Mouse (Mus musculus) lung, postnatal 36 days (tissue): ENCODE measurements around the gene Bola1.
"Not testable (repeated sequence)": the region's sequence is repeated elsewhere in the genome, so short reads cannot be mapped to it uniquely, and the experiment has no call there.

Experiments
- DNase-seq: peaks from one replicate; pipeline ENCODE4 v3.0.0; 2022; ENCODE audit warnings: mixed read lengths

Bola1 gene

DNA sequence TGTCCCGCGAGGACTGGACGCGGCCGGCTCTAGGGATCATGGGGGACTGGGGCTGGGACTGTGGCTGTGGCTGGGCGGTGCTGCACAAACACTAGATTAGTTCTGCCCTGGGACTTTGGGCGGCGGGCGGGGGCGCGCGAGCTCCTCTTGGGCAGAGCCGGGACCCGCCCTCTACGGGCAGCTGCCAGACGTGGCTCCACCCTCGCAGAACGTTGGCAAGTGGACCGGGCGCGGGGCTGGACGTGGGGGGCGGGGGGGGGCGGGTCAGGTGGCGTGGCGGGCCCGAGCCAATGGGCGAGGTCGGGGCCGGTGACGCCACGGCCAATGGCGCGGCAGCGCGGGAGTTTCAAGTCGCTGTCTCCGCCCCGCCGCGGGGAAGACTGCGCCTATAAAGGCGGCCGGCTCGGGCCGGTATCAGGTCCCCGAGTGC lies 26.9 kb upstream of the Bola1 start, which contains the start of gene Hist2h3c1:
Gene Hist2h3c1, plus strand, starts transcription at position 259 of the 430 bp plus-strand sequence.
- DNase-seq = not testable (repeated sequence)

DNA sequence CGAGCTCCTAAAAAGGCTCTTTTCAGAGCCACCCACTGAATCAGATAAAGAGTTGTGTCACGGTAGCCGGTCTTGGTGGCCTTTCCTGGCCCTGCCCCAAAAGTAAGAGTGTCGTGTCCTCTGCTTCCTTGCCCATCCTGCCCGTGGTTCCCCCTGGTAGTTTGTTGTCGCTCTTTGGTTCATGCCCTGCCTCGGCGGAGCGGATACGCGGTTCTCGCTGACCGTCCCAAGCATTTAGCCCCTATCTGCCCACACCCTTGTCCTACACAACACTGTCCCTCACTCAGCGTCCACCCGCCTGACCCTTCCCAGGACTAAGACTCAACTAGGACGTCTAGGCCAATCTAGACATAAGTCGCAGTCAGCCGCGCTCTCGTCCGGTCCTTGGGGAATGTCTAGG lies 26.5 kb upstream of the Bola1 start:
- DNase-seq = not testable (repeated sequence)

GRCm38 (mm10) chr3:96245003-96245886 lies 25.7 kb upstream of the Bola1 start, which contains the start of gene Hist2h2aa1:
Gene Hist2h2aa1, plus strand, starts transcription at chr3:96245497.
- DNase-seq = peak; percentile 89

DNA sequence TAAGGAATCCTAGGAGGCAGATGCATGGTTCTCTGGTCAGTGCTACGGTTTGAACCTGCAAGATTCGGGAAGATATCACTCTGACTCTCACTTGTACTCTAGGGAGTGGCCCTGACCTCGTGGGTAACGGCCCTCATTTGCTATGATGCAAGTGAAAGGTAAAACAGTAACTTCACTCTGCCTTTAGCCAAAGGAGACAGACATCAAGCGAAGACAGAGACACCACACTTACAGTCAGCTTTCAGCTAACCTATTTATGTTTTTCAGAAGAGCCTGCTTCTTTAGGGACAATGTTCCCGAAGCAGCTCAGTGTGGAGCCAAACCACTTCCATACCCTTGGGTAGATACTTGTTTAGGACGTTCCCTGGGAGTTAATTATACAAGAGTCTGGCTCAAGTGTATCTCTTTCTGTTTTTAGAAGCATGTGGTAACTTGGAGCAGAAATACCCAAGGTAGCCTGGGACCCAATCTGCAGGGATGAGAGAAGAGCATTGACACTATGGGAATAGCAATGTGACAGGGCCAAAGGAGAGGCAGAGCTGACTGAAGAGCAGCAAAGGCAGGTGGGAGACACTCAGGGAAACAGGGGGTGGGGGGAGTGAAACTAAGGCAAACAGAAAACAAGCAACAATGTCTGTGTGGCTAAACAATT lies 24.5 kb upstream of the Bola1 start:
- no peak for DNase-seq

GRCm38 (mm10) chr3:96240799-96241197 lies 21.3 kb upstream of the Bola1 start:
- DNase-seq = no peak

DNA sequence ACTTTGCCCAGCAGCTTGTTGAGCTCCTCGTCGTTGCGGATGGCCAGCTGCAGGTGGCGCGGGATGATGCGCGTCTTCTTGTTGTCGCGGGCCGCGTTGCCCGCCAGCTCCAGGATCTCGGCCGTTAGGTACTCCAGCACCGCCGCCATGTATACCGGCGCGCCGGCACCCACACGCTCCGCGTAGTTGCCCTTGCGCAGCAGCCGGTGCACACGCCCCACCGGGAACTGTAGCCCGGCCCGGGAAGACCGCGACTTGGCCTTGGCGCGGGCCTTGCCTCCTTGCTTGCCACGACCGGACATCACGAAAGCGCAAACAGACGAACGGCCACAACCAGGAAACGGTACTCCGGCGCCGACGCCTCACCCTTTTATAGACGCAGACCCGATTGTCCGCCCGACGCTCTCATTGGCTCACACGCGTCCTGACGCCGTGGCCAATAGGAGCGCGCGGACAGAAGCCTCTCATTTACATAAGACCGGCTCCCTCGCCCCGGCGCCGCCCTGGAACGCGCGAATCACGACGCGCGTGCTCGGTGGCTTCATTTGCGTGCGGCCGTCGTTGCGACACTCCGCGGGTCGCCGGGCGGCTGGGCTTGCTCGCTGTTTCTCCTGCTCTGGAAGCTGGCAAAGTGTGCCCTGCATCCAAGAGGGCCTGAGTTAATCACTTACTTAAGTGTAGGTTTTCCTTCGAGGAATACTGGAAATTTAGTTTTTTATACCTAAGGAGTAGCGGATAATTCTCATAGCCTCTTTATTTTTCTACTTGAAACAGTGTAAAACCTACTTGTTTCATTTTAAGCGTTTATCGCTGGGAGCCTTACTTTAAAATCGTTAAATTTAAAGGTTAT lies 20.7 kb upstream of the Bola1 start, which contains the start of gene Hist2h2aa2:
Gene Hist2h2aa2, minus strand, starts transcription at position 328 of the 850 bp plus-strand sequence.
- DNase-seq = peak; percentile 98

- DNase-seq = not testable (repeated sequence)
Observed at GRCm38 (mm10) chr3:96238954-96239793, 19.7 kb upstream of the Bola1 start, which contains the start of gene Hist2h3c2. Gene Hist2h3c2, minus strand, starts transcription at chr3:96239127.

- no peak for DNase-seq
Observed at GRCm38 (mm10) chr3:96237904-96238511, 18.5 kb upstream of the Bola1 start.

DNA sequence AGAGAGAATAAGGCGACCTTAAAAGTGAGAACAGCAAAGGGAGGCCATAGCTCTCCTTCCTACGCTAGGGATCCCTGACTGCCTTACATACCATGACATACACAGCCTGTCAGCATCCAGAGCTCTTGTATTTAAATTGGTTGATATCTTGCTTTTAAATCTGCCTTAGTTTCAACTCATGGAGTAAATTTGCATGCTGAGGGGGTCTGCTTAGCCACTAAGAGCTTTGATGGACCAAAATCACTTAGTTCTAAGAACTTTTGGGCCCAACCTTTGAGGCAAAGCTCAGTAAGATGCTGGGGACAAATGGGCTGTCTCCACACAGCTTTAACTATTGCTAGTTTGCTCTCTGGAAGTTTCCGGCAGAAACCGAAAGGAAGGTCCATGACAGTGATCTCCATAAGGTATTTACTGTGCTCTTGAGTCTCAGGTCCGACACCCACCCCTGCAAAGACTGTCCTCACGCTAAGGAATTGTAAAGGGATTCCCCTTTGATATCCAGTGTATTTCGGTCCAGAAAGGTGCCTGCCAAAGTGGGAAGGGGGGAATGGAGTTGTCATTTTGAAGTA lies 17.9 kb upstream of the Bola1 start:
- no peak for DNase-seq

GRCm38 (mm10) chr3:96236834-96237334 lies 17.4 kb upstream of the Bola1 start:
- DNase-seq = no peak

DNA sequence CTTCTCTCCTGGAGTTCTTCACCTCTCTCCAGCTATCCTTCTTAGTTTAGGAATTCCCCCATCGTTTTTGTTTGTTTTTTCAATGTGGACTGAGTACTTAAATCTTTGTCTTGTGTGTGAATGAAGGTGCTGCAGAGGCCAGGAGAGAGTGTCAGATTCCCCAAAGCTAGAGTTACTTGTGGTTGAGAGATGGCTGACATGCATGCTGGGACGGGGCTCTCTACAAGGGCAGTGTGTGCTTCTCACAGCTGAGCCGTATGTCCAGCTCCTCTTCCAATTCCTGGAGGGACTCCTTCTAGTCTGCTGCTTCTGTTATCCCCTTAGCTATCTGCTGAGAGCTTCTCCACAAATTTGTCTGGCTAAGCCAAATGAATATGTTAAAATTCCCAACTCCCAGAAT lies 16.3 kb upstream of the Bola1 start:
- DNase-seq = no peak

DNA sequence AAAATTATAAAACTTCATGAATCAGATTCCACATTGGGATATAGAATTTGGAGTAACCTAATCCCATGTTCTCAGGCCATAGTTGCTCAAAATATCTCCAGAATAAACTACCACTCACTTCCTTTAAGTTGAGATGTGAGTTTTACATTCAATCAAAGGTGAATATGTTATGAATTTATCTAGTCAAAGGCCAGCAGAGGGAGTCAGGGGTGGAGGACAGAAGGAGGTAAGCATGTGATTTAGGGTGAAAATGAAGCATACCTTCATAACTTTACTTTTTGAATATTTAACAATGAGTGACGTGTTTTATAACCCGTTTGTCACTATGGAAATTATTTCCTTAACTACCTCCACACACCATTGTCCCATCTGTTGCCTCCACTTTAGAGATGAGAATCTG lies 15.4 kb upstream of the Bola1 start:
- no peak for DNase-seq

DNA sequence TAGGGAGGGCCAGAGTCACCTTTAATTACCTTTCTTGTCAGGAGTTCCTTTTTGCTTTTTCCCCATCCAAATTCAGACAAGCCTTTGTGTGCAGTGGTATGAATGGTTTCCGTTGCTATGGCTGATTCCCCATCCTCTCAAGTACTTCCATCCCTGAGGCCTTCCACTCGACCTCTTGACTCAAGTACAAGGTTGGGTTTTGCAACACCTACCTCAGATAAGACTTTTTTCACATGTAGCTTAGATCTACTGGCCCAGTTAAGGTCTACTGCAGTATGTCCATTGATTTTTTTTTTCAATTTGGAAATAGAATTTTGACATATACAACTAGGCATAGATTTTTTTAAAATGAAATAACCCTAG lies 12.2 kb upstream of the Bola1 start:
- peak; percentile 81 for DNase-seq

DNA sequence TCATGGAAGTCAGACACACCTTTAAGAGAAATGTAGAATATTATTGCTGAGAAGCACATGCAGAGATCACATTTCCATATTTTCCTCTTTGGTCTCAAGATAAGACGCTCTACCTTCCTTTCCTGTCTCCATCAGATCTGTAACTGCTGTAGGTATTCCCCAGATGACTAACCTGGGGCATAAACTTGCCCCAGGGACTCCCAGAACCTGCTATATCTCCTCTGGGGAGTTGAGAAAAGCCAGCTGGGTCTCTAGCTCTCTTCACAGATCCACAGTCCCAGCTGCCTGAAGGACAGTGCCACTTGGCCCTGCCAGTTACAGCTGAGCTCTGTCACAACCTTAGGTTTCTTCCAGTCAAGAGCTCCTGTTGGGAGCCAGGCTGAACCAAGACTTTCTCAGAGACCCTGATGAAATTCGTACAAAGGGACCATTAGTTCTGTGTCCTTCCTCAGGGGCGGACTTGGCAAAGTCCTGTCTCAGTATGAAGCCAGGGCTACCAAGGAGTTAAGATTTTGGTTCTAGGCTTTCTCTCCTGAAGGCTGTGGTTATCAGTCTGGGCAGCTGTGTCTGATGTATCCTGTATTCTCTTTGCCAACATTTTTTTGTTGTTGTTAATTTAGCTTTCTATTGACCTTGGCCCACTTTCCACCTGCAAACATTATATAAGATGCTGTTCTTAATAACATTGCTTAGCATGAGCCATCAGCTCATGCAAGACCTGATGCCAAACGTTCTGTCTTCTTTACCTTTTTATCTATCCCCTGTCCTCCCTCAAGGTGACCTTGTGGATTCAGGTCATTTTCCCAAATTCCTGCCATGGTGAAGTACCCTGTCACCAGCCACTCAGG lies 11.6 kb upstream of the Bola1 start:
- DNase-seq = no peak

DNA sequence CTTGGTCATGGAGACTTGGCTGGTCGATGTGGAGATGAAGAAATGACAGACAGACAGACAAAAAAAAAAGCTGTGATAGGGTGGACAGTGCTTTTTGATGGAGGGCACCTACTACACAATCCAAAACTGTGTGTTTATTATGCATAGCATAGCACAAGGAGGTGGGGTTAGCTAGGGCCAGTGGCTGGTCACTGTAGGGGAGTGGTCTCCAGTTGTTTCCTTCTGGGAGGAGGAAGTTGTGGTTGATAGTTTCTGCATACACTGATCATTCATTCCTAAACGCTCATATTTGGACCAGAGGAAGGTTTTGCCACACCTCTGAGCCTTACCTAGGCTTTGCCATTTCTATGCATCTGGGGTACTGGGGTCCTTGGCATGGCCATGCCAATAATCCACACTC lies 10.9 kb upstream of the Bola1 start:
- no peak for DNase-seq

DNA sequence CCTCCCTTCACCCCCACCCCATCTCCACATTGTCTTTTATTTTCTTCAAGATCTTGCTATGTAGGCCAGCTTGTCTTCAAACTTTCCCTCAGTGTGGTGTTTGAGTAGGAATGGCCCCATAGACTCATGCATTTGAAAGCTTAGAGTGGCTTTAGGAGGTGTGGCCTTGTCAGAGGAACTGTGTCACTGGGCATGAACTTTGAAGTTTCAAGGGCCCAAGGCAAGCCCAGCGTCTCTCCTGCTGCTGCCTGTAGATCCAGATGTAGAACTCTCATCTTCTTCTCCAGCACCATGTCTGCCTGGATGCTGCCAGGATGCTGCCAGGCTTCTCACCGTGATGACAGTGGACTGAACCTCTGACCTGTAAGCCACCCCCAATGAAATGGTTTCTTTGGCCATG lies 9.3 kb upstream of the Bola1 start:
- no peak for DNase-seq

- peak; percentile 70 for DNase-seq
Observed at GRCm38 (mm10) chr3:96226695-96227648, 7.5 kb upstream of the Bola1 start.

DNA sequence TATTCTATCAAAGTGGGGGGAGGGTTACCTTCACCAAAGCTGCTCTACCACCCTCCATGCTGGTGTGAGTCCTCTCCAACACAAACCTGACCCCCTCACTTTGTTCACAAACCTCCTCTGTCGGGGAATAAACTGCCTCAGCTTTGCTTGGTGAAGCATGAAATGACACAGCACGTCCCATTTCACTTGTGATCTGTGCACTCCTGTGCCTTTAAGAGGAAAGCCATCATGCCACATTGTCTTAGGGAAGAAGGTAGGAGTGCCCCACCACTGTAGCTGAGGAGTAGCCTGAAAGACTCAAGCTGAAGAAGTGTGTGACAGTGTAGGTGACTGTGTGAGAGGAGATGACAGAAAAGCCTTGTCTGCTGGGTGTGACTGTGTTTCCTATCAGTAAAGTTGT lies 5.9 kb upstream of the Bola1 start:
- no peak for DNase-seq

- DNase-seq = no peak
Observed at GRCm38 (mm10) chr3:96222774-96223173, 3.3 kb upstream of the Bola1 start.
